ENCODE assay signal across 28 mouse cellular contexts in genomic region chr1:116616272-116616671, GRCm38 (mm10).
"Had no signal": no experiment of that assay in that cellular context is flagged by ENCODE, and none has a peak within 500 bp of the region (broad histone marks: within the 10 kb centered on the region; RNA-seq: fewer than 3 reads in every experiment).

No protein-coding gene starts in this region.

- H3K4me1 ChIP-seq: heart, embryonic 10.5 days; heart, embryonic 12.5 days; hindbrain, embryonic 10.5 days; hindbrain, embryonic 12.5 days; kidney, embryonic 15.5 days; limb, embryonic 13.5 days; limb, embryonic 15.5 days; liver, embryonic 12.5 days had no signal

- H3K4me3 ChIP-seq: gastrocnemius, adult 2 months; heart, embryonic 10.5 days; heart, embryonic 12.5 days; hindbrain, embryonic 10.5 days; hindbrain, embryonic 12.5 days; kidney, embryonic 15.5 days; left cerebral cortex, adult 2 months; limb, embryonic 13.5 days; limb, embryonic 15.5 days; liver, embryonic 12.5 days had no signal

- H3K9ac ChIP-seq: heart, embryonic 12.5 days; hindbrain, embryonic 12.5 days; hindbrain, embryonic 14.5 days; kidney, embryonic 15.5 days; limb, embryonic 13.5 days; limb, embryonic 15.5 days; liver, embryonic 12.5 days had no signal

- H3K27me3 ChIP-seq: heart, embryonic 12.5 days; hindbrain, embryonic 12.5 days; kidney, embryonic 15.5 days; limb, embryonic 13.5 days; limb, embryonic 15.5 days; liver, embryonic 12.5 days had no signal

- H3K27ac ChIP-seq: gastrocnemius, adult 2 months; heart, embryonic 10.5 days; hindbrain, embryonic 10.5 days; hindbrain, embryonic 12.5 days; hindbrain, embryonic 14.5 days; kidney, embryonic 15.5 days; kidney, postnatal 0 days; left cerebral cortex, adult 2 months; limb, embryonic 13.5 days; limb, embryonic 15.5 days; liver, embryonic 12.5 days had no signal

- DNase-seq: gastrocnemius, adult 2 months; gastrocnemius, postnatal 10 days; gastrocnemius, postnatal 25 days; heart, adult 18-20 months; heart, postnatal 10 days; heart, postnatal 4 days; kidney, adult 11 months; kidney, adult 2 months; kidney, adult 9 months; kidney, postnatal 14 days; kidney, postnatal 36 days; layer of hippocampus, adult 9-11 months; layer of hippocampus, postnatal 36 days; left cerebral cortex, postnatal 4 days had no signal

- H3K36me3 ChIP-seq: heart, embryonic 10.5 days; heart, embryonic 12.5 days; hindbrain, embryonic 10.5 days; hindbrain, embryonic 12.5 days; kidney, embryonic 15.5 days; limb, embryonic 13.5 days; limb, embryonic 15.5 days; liver, embryonic 12.5 days had no signal

- ATAC-seq: hindbrain, embryonic 16.5 days; inflammation-experienced regulatory T-cells, adult 6 months; intestine, embryonic 16.5 days; liver, embryonic 12.5 days had no signal

- H3K9me3 ChIP-seq: heart, embryonic 10.5 days; heart, embryonic 12.5 days; hindbrain, embryonic 10.5 days; hindbrain, embryonic 12.5 days; kidney, embryonic 15.5 days; limb, embryonic 13.5 days; limb, embryonic 15.5 days; liver, embryonic 12.5 days had no signal

- H3K4me2 ChIP-seq: heart, embryonic 12.5 days; hindbrain, embryonic 12.5 days; hindbrain, embryonic 14.5 days; kidney, embryonic 15.5 days; limb, embryonic 13.5 days; limb, embryonic 15.5 days; liver, embryonic 12.5 days had no signal
